Mouse (Mus musculus): ENCODE results near the gene Egfl7. TPM values are rescaled to one million over a fixed set of nuclear protein-coding genes. Genes with fewer than 3 reads are reported as not detected.

The Egfl7 gene
- total RNA-seq, 1 experiment = 104 TPM

GRCm38 (mm10) chr2:26622984-26623383, 43.2 kb downstream of the Egfl7 start:
- H3K4me1 ChIP-seq (ENCODE audit: control insufficient read depth in 2 of 2, insufficient read depth in 2 of 2, low read length in 2 of 2, poor library complexity in 1 of 2) = peaks cover 0 to 12% of the 10 kb centered on the region in 2 experiments; a peak in 1 of 4 replicates
- no peak overlapping the region for H3K27ac ChIP-seq (ENCODE audit: insufficient read depth, low read depth, low read length, poor library complexity, severe bottlenecking)
- no peak overlapping the region for H3K9ac ChIP-seq (ENCODE audit: insufficient read depth, low read depth, low read length, poor library complexity, severe bottlenecking)
- no peak for DNase-seq (ENCODE audit: low read depth, low spot score)
- in situ Hi-C loops (cut with MboI; ENCODE audit: low sequenced_read_pairs in 2 of 2, unreplicated experiment in 2 of 2) = no loop called here
- no peaks in the 10 kb centered on the region for H3K9me3 ChIP-seq (ENCODE audit: control insufficient read depth, insufficient read depth, low read depth, low read length)
- no peaks in the 10 kb centered on the region for H3K36me3 ChIP-seq (ENCODE audit: control insufficient read depth, insufficient read depth, low read length, poor library complexity, severe bottlenecking)
- no peak for TF ChIP-seq HCFC1 (IDR thresholded peaks at IDR 0.05; ENCODE audit: borderline replicate concordance, insufficient read depth, low read length)
- no peak for TF ChIP-seq MAFK (IDR thresholded peaks at IDR 0.05; ENCODE audit: insufficient read depth, low read depth, low read length)
- TF ChIP-seq ZNF384 (IDR thresholded peaks at IDR 0.05; ENCODE audit: low read depth, low read length) = no peak
- no peak for TF ChIP-seq CHD2 (IDR thresholded peaks at IDR 0.05; ENCODE audit: low read depth, low read length)
- no peak for TF ChIP-seq ZC3H11A (IDR thresholded peaks at IDR 0.05; ENCODE audit: borderline replicate concordance, low read depth, low read length)
- no peak overlapping the region for H3K4me3 ChIP-seq (ENCODE audit: insufficient read depth in 1 of 2, low read depth in 1 of 2, low read length in 2 of 2, poor library complexity in 1 of 2, severe bottlenecking in 1 of 2)

GRCm38 (mm10) chr2:26625419-26625818, 45.6 kb downstream of the Egfl7 start:
- H3K4me3 ChIP-seq (ENCODE audit: insufficient read depth in 1 of 2, low read depth in 1 of 2, low read length in 2 of 2, poor library complexity in 1 of 2, severe bottlenecking in 1 of 2) = no peak overlapping the region
- DNase-seq (ENCODE audit: low read depth, low spot score) = no peak
- no peaks in the 10 kb centered on the region for H3K9me3 ChIP-seq (ENCODE audit: control insufficient read depth, insufficient read depth, low read depth, low read length)
- in situ Hi-C loops (cut with MboI; ENCODE audit: low sequenced_read_pairs in 2 of 2, unreplicated experiment in 2 of 2) = no loop called here
- H3K27ac ChIP-seq (ENCODE audit: insufficient read depth, low read depth, low read length, poor library complexity, severe bottlenecking) = no peak overlapping the region
- no peaks in the 10 kb centered on the region for H3K36me3 ChIP-seq (ENCODE audit: control insufficient read depth, insufficient read depth, low read length, poor library complexity, severe bottlenecking)
- H3K4me1 ChIP-seq (ENCODE audit: control insufficient read depth in 2 of 2, insufficient read depth in 2 of 2, low read length in 2 of 2, poor library complexity in 1 of 2) = peaks cover 0 to 6% of the 10 kb centered on the region in 2 experiments; a peak in 1 of 4 replicates
- H3K9ac ChIP-seq (ENCODE audit: insufficient read depth, low read depth, low read length, poor library complexity, severe bottlenecking) = no peak overlapping the region
- TF ChIP-seq ZNF384 (IDR thresholded peaks at IDR 0.05; ENCODE audit: low read depth, low read length) = no peak
- no peak for TF ChIP-seq ZC3H11A (IDR thresholded peaks at IDR 0.05; ENCODE audit: borderline replicate concordance, low read depth, low read length)
- no peak for TF ChIP-seq HCFC1 (IDR thresholded peaks at IDR 0.05; ENCODE audit: borderline replicate concordance, insufficient read depth, low read length)
- no peak for TF ChIP-seq CHD2 (IDR thresholded peaks at IDR 0.05; ENCODE audit: low read depth, low read length)
- TF ChIP-seq MAFK (IDR thresholded peaks at IDR 0.05; ENCODE audit: insufficient read depth, low read depth, low read length) = no peak

- H3K4me3 ChIP-seq (ENCODE audit: insufficient read depth in 1 of 2, low read depth in 1 of 2, low read length in 2 of 2, poor library complexity in 1 of 2, severe bottlenecking in 1 of 2) = no peak overlapping the region
- no peak overlapping the region for H3K27ac ChIP-seq (ENCODE audit: insufficient read depth, low read depth, low read length, poor library complexity, severe bottlenecking)
- no peak overlapping the region for H3K9ac ChIP-seq (ENCODE audit: insufficient read depth, low read depth, low read length, poor library complexity, severe bottlenecking)
- peaks cover 0 to 6% of the 10 kb centered on the region in 2 experiments; a peak in 1 of 4 replicates for H3K4me1 ChIP-seq (ENCODE audit: control insufficient read depth in 2 of 2, insufficient read depth in 2 of 2, low read length in 2 of 2, poor library complexity in 1 of 2)
- no peaks in the 10 kb centered on the region for H3K36me3 ChIP-seq (ENCODE audit: control insufficient read depth, insufficient read depth, low read length, poor library complexity, severe bottlenecking)
- H3K9me3 ChIP-seq (ENCODE audit: control insufficient read depth, insufficient read depth, low read depth, low read length) = no peaks in the 10 kb centered on the region
- no peak for DNase-seq (ENCODE audit: low read depth, low spot score)
- in situ Hi-C loops (cut with MboI; ENCODE audit: low sequenced_read_pairs in 2 of 2, unreplicated experiment in 2 of 2) = no loop called here
- no peak for TF ChIP-seq ZNF384 (IDR thresholded peaks at IDR 0.05; ENCODE audit: low read depth, low read length)
- TF ChIP-seq ZC3H11A (IDR thresholded peaks at IDR 0.05; ENCODE audit: borderline replicate concordance, low read depth, low read length) = no peak
- no peak for TF ChIP-seq HCFC1 (IDR thresholded peaks at IDR 0.05; ENCODE audit: borderline replicate concordance, insufficient read depth, low read length)
- TF ChIP-seq MAFK (IDR thresholded peaks at IDR 0.05; ENCODE audit: insufficient read depth, low read depth, low read length) = no peak
- no peak for TF ChIP-seq CHD2 (IDR thresholded peaks at IDR 0.05; ENCODE audit: low read depth, low read length)
Observed at GRCm38 (mm10) chr2:26626081-26626480, 46.3 kb downstream of the Egfl7 start.

GRCm38 (mm10) chr2:26627921-26628739, 48.3 kb downstream of the Egfl7 start, which contains the start of gene Fam69b:
Fam69b (plus strand) TSS chr2:26628457.
- H3K27ac ChIP-seq (ENCODE audit: insufficient read depth, low read depth, low read length, poor library complexity, severe bottlenecking) = no peak within 1 kb of the TSS
- peaks cover 0 to 4% of the 10 kb centered on the region in 2 experiments; a peak in 1 of 4 replicates for H3K4me1 ChIP-seq (ENCODE audit: control insufficient read depth in 2 of 2, insufficient read depth in 2 of 2, low read length in 2 of 2, poor library complexity in 1 of 2)
- H3K4me3 ChIP-seq (ENCODE audit: insufficient read depth in 1 of 2, low read depth in 1 of 2, low read length in 2 of 2, poor library complexity in 1 of 2, severe bottlenecking in 1 of 2) = peak within 1 kb of the TSS; percentile 65 to 70
- no peaks in the 10 kb centered on the region for H3K9me3 ChIP-seq (ENCODE audit: control insufficient read depth, insufficient read depth, low read depth, low read length)
- peak within 1 kb of the TSS; percentile 81 for H3K9ac ChIP-seq (ENCODE audit: insufficient read depth, low read depth, low read length, poor library complexity, severe bottlenecking)
- H3K36me3 ChIP-seq (ENCODE audit: control insufficient read depth, insufficient read depth, low read length, poor library complexity, severe bottlenecking) = no peaks in the 10 kb centered on the region
- TF ChIP-seq MAFK (IDR thresholded peaks at IDR 0.05; ENCODE audit: insufficient read depth, low read depth, low read length) = no peak
- TF ChIP-seq HCFC1 (IDR thresholded peaks at IDR 0.05; ENCODE audit: borderline replicate concordance, insufficient read depth, low read length) = no peak
- TF ChIP-seq CHD2 (IDR thresholded peaks at IDR 0.05; ENCODE audit: low read depth, low read length) = no peak
- no peak for TF ChIP-seq ZNF384 (IDR thresholded peaks at IDR 0.05; ENCODE audit: low read depth, low read length)
- TF ChIP-seq ZC3H11A (IDR thresholded peaks at IDR 0.05; ENCODE audit: borderline replicate concordance, low read depth, low read length) = no peak
- DNase-seq (ENCODE audit: low read depth, low spot score) = no peak
- in situ Hi-C loops (cut with MboI; ENCODE audit: low sequenced_read_pairs in 2 of 2, unreplicated experiment in 2 of 2) = no loop called here
